Mouse (Mus musculus): Measurements from ENCODE around the gene Ccdc63.
"Not testable (repeated sequence)": the region's sequence is repeated elsewhere in the genome, so short reads cannot be mapped to it uniquely, and the experiment has no call there.

The Ccdc63 gene

DNA sequence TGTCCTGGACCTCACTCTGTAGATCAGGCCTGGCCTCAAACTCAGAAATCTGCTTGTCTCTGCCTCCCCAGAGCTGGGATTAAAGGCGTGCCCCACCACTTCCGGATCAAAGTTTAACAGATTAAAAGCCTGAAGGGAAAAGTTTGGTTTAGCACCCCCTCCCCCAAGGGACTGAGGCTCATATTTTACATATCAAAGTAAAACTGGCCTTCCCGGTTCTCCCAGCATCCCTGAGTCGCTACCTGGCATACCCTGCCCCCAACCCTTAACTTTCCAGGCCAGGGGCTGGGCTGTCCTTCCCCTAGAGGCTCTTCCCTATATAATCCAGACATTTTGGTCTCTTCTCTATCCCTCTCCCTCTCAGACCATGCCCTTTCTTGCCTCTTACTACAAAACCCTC is 8.6 kb upstream of the Ccdc63 start:
- DNase-seq (ENCODE audit: low spot score in 2 of 2) = no peak

DNA sequence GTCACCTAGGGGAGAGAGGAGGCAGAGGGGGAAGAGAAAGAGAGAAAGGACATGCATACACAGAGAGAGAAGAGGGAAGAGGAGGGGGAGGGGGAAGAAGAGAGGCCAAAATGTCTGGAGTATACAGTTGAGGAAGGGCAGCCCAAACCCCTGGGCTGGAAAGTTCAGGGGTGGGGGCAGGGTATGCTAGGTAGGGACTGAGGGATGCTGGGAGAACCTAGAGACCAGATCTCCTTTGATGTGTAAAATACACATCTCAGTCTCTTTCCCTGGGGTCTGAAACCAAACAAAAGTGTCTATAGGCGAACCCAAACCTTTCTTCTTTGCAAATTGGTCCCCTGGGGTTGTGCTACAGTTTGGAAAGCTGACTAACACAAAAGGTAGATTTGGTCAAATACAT is 7.5 kb upstream of the Ccdc63 start:
- DNase-seq (ENCODE audit: low spot score in 2 of 2) = no peak

DNA sequence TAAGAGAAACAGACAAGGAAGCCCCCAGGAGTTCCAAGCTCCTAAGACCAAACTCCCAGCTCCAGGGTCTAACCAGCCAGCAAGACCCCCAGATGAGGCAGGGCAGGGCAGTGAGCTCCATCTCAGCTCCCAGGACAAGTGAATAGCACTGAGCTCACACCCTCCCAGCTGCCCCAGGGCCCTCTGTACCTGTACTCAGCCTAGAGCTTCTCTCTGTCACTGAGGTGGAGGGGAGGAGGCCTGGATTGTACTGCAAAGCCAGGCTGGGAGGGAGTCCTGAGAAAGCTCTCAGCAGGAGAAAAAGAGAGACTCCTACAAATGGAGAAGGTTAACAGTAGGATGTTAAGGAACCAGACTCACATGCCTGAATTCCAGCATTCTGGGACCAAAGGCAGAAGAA is 6.0 kb upstream of the Ccdc63 start:
- DNase-seq (ENCODE audit: low spot score in 2 of 2) = no peak

DNA sequence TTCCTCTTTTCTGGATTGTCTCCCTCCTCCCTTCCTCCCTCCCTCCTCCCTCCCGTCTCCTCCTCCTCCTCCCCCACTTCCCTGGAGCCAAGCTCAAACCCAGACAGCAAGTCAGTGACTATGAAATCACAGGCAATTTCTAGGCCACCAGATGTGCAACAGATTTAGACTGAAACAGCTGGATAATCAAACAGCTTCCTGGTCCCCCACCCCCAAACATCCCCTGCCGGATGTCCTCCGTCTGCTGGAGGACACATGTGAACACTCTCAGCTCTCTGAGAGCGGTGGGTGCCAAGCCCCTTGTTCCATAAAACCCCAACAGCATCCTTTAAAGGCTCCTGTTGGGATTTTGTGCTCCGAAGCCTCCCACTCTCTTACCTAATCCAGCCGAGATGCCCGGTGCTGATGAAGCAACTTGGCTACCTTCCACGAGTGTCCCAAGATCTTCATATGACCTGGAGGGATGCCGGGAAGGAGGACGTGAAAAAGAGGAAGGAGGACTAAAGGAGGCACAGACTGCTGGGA is 5.5 kb upstream of the Ccdc63 start:
- DNase-seq (ENCODE audit: low spot score in 2 of 2) = peak in 1 of 2 experiments; percentile 34

DNA sequence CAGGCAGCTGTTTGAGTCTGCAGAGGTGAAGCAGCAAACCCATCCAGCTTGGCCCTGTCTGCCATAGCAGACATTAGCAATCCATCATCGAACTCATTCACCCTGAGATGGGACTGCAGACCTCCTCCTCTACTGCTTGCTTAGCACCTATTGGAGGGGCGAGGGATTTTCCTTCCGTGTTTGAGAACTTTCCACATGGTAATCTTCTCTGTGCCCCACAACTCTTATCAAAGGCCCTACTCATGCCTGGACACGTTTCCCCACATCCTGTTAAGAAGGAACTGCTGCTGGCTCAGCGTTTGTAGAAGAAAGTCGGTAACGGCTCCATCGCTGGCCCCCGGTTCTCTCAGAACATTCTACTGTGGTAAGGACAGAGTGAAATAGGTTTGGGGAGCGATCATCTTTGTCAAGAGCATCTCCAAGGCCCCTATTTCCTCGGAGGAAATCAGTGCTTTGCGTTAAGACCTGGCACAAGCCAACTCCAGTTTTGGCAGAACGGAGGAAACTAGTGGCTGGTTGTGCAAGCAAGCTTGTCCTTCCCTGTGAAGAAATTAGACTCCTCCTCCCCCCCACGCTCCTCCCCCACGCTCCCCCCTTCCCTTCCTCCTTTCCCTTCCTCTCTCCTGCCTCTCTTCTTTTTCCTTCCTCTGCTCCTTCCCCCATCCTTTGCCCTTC is 4.9 kb upstream of the Ccdc63 start:
- no peak for DNase-seq (ENCODE audit: low spot score in 2 of 2)

DNA sequence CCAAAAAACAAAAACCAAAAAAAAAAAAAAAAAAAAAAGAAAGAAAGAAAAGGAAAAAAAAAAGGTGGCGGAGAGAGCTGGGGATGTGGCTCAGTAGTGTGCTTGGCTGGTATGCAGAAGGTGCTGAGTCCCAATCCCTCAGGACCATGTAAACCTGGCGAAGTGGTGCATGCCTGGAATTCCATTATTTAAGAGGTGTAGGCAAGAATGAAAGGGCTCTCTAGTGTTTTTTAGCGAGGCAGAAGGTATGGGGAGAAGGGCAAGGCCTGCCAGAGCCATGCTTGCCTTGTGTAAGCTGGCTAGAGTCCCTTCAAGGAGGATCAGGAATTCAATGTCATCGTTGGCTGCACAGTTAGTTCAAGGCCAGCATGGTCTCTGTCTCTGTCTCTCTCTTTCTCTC is 4.2 kb upstream of the Ccdc63 start:
- DNase-seq (ENCODE audit: low spot score in 2 of 2) = no peak

DNA sequence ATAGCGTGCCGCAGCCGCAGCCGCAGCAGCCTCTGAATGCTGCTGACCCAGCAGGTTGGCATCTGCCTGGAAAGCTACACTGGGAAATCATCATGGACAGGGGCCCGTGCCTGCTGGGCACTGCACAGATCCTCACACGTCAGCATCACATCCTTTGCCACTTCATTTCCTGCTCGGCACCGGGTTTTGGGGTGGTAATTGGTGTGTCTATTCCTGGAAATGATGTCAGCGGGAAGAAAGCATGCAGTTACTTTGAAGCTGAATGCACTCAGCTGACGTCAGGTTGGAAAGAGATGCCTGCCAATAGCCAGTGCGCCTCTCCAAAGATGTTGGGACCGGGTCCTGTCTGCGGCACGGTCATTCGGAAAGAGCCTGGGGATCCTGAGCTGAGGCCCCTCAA is 2.9 kb upstream of the Ccdc63 start:
- DNase-seq (ENCODE audit: low spot score in 2 of 2) = peak; percentile 55 to 56

DNA sequence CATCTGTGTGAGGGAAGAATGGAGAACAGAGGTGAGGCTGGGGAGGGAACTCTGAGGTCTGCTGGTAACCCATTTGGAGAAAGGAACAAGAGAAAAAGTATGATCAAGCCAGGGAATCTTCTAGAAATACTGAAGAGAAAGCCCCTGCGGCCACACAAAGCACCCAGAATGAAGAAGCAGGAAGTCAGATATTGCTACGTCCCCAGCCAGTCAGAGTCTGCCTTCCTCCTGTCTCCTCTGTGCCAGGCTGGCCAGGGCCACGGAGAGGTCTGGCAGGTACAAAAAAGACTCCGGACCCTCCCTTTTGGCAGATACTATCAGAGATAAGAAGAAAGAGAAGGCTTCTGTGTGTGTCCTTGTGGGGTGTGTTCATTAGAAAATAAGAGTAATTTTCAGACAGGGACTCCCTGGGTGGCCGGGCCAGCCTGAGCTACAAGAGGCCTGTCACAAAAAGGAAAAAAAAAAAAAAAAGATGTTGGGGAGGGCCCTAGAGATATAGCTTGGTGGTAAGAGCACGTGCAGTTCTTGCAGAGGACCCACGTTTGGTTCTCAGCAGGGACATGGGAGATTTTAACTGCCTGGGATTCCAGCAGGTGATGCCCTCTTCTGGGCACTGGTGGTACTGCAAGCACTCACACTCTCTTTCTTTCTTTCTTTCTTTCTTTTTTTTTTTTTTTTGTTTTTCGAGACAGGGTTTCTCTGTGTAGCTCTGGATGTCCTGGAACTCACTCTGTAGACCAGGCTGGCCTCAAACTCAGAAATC is 1.8 kb upstream of the Ccdc63 start:
- no peak for DNase-seq (ENCODE audit: low spot score in 2 of 2)

DNA sequence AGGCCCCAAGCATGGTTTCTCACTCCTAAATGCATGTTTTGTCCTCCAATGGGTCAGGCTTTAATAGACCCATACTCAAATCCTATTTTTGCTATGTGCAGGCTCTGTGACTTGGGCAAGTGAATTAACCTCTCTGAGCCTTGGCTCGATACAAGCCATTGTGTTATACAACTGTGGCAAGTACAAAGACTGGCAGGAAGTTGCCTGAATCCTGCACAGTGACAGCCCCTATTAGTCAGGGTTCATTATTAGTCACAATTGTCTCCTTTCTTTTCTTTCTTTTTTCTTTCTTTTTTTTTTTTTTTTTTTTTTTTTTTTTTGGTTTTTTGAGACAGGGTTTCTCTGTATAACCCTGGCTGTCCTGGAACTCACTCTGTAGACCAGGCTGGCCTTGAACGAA is 852 bp downstream of the Ccdc63 start:
- not testable (repeated sequence) for DNase-seq (ENCODE audit: low spot score in 2 of 2)

DNA sequence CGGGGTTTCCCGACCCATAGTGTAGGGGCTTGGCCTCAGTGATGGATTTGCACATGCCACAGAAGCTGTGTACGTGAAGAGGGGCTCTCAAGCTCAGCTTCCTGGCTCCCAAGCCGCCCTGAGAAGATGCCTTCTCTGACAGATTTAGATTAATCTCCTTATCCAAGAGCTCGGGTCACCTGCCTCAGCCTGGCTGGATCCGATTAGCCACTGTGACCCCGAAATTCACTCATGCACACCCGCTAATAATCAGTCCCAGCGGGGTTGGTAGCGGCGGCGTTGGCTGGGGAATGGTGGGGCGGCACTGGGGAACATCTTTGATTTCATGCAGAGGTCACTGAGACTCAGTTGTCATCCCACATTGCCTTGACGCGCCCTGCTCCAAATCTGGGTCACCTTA is 1.8 kb downstream of the Ccdc63 start:
- DNase-seq (ENCODE audit: low spot score in 2 of 2) = no peak

DNA sequence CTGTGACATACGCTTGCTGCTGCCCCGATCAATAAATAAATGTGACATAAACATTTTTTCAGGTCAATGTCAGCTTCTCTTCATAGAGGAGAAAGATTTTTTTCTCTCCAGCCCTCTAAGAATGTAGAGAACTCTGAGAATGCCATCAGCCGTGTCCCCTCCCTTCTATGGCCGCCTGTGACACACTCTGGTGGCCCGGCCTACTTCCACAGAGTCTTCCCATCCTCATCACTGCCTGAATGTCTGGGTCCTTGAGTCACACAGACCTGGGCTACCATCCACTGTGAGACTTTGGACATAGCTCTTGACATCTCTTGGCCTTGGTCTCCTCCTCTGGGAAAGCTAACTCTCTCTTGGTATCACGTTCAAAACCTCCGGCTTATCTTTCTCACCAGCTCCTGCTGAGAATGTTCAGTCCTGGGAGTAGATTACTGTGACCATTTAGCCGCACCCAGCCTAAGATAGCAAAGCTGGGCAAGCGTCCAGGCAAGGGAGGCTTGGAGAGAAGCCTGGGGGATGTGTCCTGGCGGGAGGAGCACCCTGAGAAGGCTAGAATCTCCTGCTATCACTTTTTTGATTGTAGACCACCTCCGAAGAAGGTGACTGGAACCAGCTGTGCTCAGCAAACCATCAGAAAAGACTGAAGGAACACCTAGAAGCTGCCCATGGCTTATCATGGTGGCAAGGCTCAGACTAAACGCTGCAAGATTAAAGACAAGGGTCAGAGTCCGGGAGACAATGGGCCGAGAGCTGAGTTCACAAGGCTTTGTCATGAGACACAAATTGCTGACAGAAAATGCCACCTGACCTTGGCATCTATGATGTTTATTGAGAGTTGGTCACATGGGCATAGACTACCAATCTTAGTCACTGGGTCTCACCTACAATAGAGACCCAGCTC is 3.9 kb downstream of the Ccdc63 start:
- DNase-seq (ENCODE audit: low spot score in 2 of 2) = no peak

DNA sequence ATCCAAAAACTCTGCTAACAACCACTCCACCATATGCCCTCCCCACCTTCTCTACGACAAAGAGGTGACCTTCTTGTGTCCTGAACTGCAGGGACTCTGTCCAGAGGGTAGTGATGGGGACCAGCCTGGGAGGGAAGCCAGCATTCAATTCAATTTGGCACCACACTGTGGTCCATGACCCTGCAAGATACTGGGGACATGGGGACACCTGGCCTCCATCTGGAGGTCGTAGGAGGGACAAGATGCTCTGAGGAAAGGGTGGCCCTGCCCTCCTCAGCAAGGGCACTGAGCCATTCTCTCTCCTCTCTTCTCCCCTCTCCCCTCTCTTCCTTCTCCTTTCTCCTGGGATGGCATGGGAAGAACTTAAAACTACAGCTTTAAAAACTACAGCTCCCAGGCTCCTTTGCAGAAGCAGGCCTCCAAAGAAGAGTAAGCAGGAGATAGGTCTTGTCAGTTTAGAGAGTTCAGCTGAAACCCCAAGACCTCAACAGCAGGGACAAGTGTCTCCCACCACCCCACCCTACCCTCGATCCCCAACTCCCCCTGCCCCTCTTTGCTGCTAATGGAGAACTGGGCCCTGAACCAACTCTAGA is 5.2 kb downstream of the Ccdc63 start:
- no peak for DNase-seq (ENCODE audit: low spot score in 2 of 2)

DNA sequence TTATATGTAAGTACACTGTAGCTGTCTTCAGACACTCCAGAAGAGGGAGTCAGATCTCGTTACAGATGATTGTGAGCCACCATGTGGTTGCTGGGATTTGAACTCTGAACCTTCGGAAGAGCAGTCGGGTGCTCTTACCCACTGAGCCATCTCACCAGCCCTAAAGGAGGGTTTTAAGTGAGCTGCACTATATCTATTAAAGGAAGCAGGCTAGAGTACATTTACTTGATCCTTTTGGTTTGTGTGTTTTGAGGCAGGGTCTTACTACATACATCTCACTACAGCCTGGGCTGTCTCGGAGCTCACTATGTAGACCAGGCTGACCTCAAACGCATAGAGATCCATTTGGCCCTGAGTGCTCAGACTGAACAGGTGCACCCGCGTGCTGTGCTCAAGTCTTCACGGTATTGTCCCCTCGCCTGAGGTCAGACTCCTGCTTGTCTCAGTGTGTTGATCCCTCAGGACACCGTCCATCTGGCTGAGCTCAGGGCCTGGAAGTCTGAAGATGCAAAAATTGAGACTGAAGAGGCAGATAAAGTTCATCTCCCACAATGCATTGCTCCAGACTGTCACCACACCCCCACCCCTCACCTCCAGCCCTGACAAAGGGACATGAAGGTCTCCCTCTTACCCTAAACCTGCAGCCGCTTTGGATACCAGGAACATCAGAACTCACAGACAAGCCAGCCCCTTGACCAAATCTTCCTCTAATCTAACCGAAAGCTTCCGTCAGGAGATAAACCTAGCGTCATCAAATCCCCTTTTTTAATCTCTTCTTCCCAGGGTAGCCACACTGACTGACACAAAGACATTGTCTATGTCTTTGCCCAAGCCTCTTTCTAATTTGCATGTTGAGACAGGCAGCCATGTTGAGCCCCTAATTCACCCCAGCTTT is 6.0 kb downstream of the Ccdc63 start:
- no peak for DNase-seq (ENCODE audit: low spot score in 2 of 2)

DNA sequence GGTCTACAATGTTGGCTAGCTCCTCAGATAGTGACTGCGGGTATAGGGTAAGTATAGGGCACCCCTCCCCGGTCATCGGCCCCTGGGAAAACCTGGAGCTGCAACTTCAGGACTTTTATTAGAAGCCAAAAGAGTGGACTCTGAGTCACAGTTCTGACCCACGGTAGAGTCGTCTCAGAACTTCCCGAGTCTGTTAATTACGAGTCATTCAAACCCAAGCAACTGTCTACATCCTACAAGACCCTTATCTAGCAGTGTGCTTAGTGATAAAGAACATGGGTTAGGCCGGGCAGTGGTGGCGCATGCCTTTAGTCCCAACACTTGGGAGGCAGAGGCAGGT is 7.6 kb downstream of the Ccdc63 start:
- DNase-seq (ENCODE audit: low spot score in 2 of 2) = no peak

DNA sequence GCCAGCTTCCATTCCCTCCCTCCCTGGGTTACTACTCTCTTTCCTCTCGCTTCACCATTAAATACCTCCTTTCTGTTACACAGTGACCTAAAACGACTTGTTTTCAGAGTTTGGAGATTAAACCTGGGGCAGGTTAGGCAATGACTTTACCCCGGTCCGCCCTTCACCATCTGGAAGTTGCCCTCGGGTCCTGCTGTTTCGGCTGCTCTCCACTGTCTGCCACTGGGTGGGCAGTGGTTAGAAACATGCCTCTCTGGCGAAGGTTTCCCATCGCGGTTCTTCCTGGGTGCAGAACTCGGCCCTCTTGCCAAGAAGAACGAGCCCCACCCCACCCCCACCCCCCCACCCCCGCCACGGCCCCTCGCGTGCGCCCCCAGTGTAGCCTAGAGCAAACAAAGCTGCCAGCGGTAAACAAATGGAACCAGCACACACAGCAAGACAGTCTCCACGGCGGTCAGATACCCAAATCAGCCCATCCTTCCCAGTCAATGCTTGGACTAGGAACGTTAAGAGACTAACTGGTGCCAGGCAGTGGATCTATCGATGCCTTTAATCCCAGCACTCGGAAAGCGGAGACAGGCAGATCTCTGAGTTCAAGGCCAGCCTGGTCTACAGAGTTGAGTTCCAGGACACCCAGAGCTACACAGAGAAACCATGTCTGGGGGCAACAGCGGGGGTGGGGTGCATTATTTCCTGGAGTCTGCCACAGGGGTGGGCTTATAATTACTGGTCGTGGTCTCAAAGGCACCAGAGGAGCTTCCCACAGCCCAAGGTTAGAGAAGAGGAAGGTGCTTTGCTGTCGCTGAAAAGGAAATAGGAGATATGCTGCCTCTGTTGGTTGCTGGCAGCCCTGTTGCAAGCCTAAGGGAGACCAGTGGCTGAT is 8.2 kb downstream of the Ccdc63 start:
- no peak for DNase-seq (ENCODE audit: low spot score in 2 of 2)

DNA sequence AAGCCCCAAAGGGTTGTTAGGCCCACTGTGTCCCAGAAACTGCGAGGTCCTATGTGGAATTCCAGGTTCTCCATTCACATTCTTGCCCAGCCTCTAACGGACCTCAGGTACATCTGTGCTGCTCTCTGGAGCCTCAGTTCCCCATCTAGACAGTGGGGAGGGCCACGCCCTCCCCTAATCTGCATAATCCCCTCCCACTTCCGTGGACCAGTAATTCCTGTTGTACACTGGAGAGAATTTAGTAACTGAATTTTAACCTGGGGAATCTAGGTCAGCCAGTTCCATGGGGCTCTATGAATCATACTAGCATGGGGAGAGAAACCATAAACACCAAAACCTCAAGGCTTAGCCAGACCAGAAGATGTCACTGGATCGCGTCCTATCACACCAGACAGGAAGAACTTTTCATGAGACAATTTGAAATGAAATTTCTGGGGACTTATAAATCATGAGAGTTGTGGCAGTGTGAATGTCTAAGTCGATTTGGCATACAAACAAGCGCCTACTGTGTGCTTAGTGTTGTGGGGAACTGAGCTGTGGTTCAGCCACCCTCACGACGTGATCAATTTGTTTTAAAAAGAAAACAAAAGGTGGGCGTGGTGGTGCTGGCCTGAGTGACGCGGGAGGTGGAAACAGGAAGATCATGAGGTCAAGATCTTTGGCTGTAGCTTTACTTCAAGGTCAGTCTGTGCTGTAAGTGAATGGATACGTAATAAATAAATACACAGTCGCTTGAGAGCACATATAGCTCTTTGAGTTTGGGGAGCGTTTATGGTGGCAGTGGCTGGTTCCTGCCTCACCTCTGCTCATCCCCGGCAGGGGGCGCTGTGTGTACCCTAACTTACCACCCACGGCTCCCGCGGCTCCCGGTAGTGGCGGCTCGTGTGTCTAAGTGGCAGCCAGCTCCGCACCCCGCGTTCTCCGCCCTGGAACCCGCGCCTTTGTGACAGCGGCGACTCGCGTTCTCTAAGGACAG is 9.3 kb downstream of the Ccdc63 start:
- peak; percentile 88 to 90 for DNase-seq (ENCODE audit: low spot score in 2 of 2)

DNA sequence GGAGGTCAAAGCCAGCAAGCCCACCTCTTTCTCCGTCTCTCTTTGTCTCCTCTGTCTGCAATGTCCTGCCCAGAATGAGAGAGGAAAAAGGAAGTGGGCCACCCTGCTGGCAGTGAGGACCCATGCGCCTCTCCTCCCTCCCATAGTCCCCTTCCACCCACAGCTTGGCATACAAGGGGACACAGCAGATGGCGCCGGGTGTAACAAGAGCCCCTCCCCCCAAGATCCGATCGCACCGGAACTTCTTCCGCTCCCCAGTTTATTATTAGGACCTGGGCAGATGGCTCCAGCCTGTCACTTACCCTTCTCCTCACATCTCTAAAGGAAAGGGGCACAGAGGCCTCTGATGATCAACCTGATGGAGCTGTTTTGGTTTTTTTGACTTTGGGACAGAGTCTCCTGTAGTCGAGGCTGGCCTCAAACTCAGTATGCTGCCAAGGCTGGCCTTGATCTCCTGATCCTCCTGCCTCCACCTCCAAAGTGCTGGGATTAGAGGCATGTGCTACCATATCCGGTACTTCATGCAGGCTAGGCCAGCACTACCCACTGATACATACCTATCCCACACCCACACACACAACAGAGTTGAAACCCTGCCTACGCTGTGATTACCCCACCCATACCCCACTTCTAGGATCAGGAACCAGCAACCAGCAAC is 10.2 kb downstream of the Ccdc63 start:
- no peak for DNase-seq (ENCODE audit: low spot score in 2 of 2)

DNA sequence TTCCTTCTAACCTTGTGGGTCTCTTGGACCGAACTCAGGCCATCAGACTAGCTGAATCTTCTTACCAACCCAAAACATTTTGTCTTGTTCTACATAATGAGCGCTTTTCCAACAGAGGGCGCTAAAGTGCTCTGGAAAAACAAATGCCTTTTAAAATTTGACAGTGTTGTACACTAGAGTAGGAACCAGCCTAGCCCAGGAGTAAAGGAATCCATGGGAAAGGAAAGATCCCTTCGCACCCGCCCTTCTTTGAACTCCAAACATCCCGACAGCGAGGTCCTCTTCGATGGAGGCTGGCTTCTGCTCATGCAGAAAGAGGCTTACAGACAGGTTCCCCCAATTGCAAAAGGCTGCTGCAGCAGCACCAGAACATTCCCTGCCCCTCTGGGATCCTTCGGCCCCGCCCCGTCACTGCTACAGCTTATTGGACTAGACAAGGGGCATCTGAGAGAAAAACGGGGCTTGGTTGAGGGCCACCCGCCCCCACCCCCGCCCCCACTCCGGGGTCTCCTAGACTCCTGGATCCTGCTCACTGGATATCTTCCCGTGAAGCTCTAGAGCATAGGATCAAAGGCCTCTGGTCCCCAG is 11.5 kb downstream of the Ccdc63 start:
- DNase-seq (ENCODE audit: low spot score in 2 of 2) = peak; percentile 87 to 88
